Mouse (Mus musculus) G1E (cell line): ENCODE measurements at regions not wholly inside any gene's neighbourhood (a gene's known extent, or its start where the extent isn't known, plus 50 kb on each side); places are given as distances from the start of the nearest gene placed in this dataset.

Source experiments
- ATAC-seq: 2 replicates; pipeline ENCODE4 v1.8.0; 2016; ENCODE audit warnings: mild to moderate bottlenecking; ENCODE audit not compliant: insufficient number of reproducible peaks, poor library complexity, low FRiP score, severe bottlenecking; ENCODE audit errors: extremely low read depth
- DNase-seq: peaks from one replicate; pipeline ENCODE4 v3.0.0; 2012; ENCODE audit warnings: low spot score
- H3K27me3 ChIP-seq: 2 replicates; pipeline ENCODE4 v1.6.1; 2012; ENCODE audit warnings: mild to moderate bottlenecking, low read length, inconsistent platforms; ENCODE audit not compliant: insufficient read depth
- H3K36me3 ChIP-seq: replicated peaks from 2 replicates; pipeline ENCODE3; 2012; ENCODE audit warnings: mild to moderate bottlenecking, inconsistent platforms
- H3K4me1 ChIP-seq: 2 replicates; pipeline ENCODE4 v1.6.1; 2012; ENCODE audit warnings: low read depth, low read length, inconsistent platforms, mixed read lengths; ENCODE audit not compliant: insufficient read depth
- H3K4me3 ChIP-seq: 2 replicates; pipeline ENCODE4 v1.5.1; 2012; ENCODE audit warnings: low read depth, mild to moderate bottlenecking, inconsistent platforms, low read length, moderate library complexity, mixed read lengths
- H3K9me3 ChIP-seq: replicated peaks from 2 replicates; pipeline ENCODE4 v1.6.1; 2012; ENCODE audit warnings: inconsistent platforms
- CTCF ChIP-seq: IDR thresholded peaks from 2 replicates; pipeline ENCODE4 v1.5.1; 2012; ENCODE audit warnings: low read depth, low read length, inconsistent platforms, mixed read lengths
- GATA1 ChIP-seq: IDR thresholded peaks from 2 replicates; pipeline ENCODE4 v1.6.1; 2012; ENCODE audit warnings: borderline replicate concordance, low read length, inconsistent platforms, mixed read lengths
- GATA2 ChIP-seq: IDR thresholded peaks from 2 replicates; pipeline ENCODE4 v1.6.1; 2012; ENCODE audit warnings: low read depth, low read length, inconsistent platforms, borderline replicate concordance
- POLR2AphosphoS5 ChIP-seq: IDR thresholded peaks from 2 replicates; pipeline ENCODE4 v1.6.1; 2012; ENCODE audit warnings: low read depth, low read length, inconsistent platforms; ENCODE audit not compliant: insufficient replicate concordance
- TAL1 ChIP-seq: conservative IDR thresholded peaks from 2 replicates; pipeline ENCODE4 v1.6.1; 2012; ENCODE audit warnings: low read depth, low read length, inconsistent platforms, mixed read lengths

- Histone ChIP-seq H3K4me3 (no peak overlapping the region), H3K27me3 (peaks cover 11% of the 10 kb centered on the region), H3K9me3 (no peaks in the 10 kb centered on the region), H3K4me1 (no peaks in the 10 kb centered on the region), H3K36me3 (no peaks in the 10 kb centered on the region)
- no peak for DNase-seq
- no peak for ATAC-seq
- TF ChIP-seq TAL1 (no peak), GATA2 (no peak), POLR2AphosphoS5 (no peak), GATA1 (no peak), CTCF (no peak)
Measured at GRCm38 (mm10) chr10:30953825-30954224, 111.2 kb upstream of the Hey2 start.

- no peak for ATAC-seq
- Histone ChIP-seq H3K36me3 (no peaks in the 10 kb centered on the region), H3K9me3 (no peaks in the 10 kb centered on the region), H3K4me1 (no peaks in the 10 kb centered on the region), H3K27me3 (peaks cover 11% of the 10 kb centered on the region), H3K4me3 (no peak overlapping the region)
- TF ChIP-seq CTCF, result no peak
- no peak for TF ChIP-seq GATA2
- no peak for TF ChIP-seq GATA1
- no peak for TF ChIP-seq POLR2AphosphoS5
- TF ChIP-seq TAL1, result no peak
- no peak for DNase-seq
Measured at GRCm38 (mm10) chr10:30952410-30952809, 109.8 kb upstream of the Hey2 start.

GRCm38 (mm10) chr10:30946601-30947000 lies 104.0 kb upstream of the Hey2 start:
- no peaks in the 10 kb centered on the region for H3K4me1 ChIP-seq
- no peak overlapping the region for H3K4me3 ChIP-seq
- no peaks in the 10 kb centered on the region for H3K9me3 ChIP-seq
- ATAC-seq (no peak), DNase-seq (no peak)
- no peaks in the 10 kb centered on the region for H3K36me3 ChIP-seq
- TF ChIP-seq GATA1 (no peak), TAL1 (no peak), CTCF (no peak), POLR2AphosphoS5 (no peak), GATA2 (no peak)
- H3K27me3 ChIP-seq, result no peaks in the 10 kb centered on the region; the same call in 1 of the 2 replicates

GRCm38 (mm10) chr10:30918322-30918988 lies 75.9 kb upstream of the Hey2 start:
- TF ChIP-seq GATA2 (no peak), CTCF (no peak), TAL1 (no peak), POLR2AphosphoS5 (no peak)
- no peaks in the 10 kb centered on the region for H3K9me3 ChIP-seq
- no peaks in the 10 kb centered on the region for H3K4me1 ChIP-seq
- peaks cover 6% of the 10 kb centered on the region; the same call in 1 of the 2 replicates for H3K27me3 ChIP-seq
- DNase-seq (no peak), ATAC-seq (no peak)
- H3K36me3 ChIP-seq, result no peaks in the 10 kb centered on the region
- H3K4me3 ChIP-seq, result no peak overlapping the region

GRCm38 (mm10) chr10:30893771-30894170 lies 51.2 kb upstream of the Hey2 start:
- TF ChIP-seq GATA1 (no peak), TAL1 (no peak), POLR2AphosphoS5 (no peak), GATA2 (no peak), CTCF (no peak)
- H3K36me3 ChIP-seq, result no peaks in the 10 kb centered on the region
- no peak for DNase-seq
- peaks cover 8% of the 10 kb centered on the region for H3K27me3 ChIP-seq
- no peak for ATAC-seq
- no peak overlapping the region for H3K4me3 ChIP-seq
- no peaks in the 10 kb centered on the region for H3K9me3 ChIP-seq
- H3K4me1 ChIP-seq, result no peaks in the 10 kb centered on the region
